Mouse (Mus musculus): ENCODE results near the gene Mfap1b. TPM values are rescaled to one million over a fixed set of nuclear protein-coding genes. Genes with fewer than 3 reads are reported as not detected.

The Mfap1b gene
- total and polyA plus RNA-seq, 2 experiments from 2014 or later: 13.4 to 35.9 TPM

- Histone ChIP-seq H3K36me3 (replicated peaks; ENCODE audit: control insufficient read depth, insufficient read depth, low read length) (peaks cover 12% of the 10 kb centered on the region), H3K27me3 (ENCODE audit: control insufficient read depth, insufficient read depth, low read length) (no peaks in the 10 kb centered on the region), H3K9ac (replicated peaks; ENCODE audit: low read depth, low read length) (no peak overlapping the region), H3K27ac (ENCODE audit: low read depth) (no peak overlapping the region), H3K4me3 (ENCODE audit: low read depth, low read length) (no peak overlapping the region), H3K4me1 (ENCODE audit: control insufficient read depth, insufficient read depth) (peaks cover 6% of the 10 kb centered on the region), H3K9me3 (replicated peaks; ENCODE audit: control insufficient read depth, low read length) (no peaks in the 10 kb centered on the region), H3K4me2 (ENCODE audit: low read depth, low read length) (no peak overlapping the region)
- TF ChIP-seq CTCF (IDR thresholded peaks at IDR 0.05; ENCODE audit: low read depth) (no peak), EP300 (IDR thresholded peaks at IDR 0.05; ENCODE audit: low read depth) (no peak)
- DNase-seq (ENCODE audit: low spot score) (no peak), ATAC-seq (ENCODE audit: insufficient read depth, low read depth) (no peak)
- 53% methylated on average over 2 of the region's 2 CpGs for WGBS
These were observed 13.8 kb downstream of the Mfap1b start for GRCm38 (mm10) chr2:121460071-121460470.

GRCm38 (mm10) chr2:121456692-121457642 lies 16.9 kb downstream of the Mfap1b start, which contains the start of gene Serinc4:
Gene Serinc4 (minus strand): TSS chr2:121456781.
- TF ChIP-seq EP300 (IDR thresholded peaks at IDR 0.05; ENCODE audit: low read depth) (no peak), CTCF (IDR thresholded peaks at IDR 0.05; ENCODE audit: low read depth) (no peak)
- Histone ChIP-seq H3K4me3 (ENCODE audit: low read depth, low read length) (peak within 1 kb of the TSS; percentile 62), H3K27ac (ENCODE audit: low read depth) (peak within 1 kb of the TSS; percentile 83), H3K4me1 (ENCODE audit: control insufficient read depth, insufficient read depth) (peaks cover 24% of the 10 kb centered on the region), H3K27me3 (ENCODE audit: control insufficient read depth, insufficient read depth, low read length) (no peaks in the 10 kb centered on the region), H3K9me3 (replicated peaks; ENCODE audit: control insufficient read depth, low read length) (no peaks in the 10 kb centered on the region), H3K4me2 (ENCODE audit: low read depth, low read length) (peak within 1 kb of the TSS; percentile 79), H3K36me3 (replicated peaks; ENCODE audit: control insufficient read depth, insufficient read depth, low read length) (peaks cover 27% of the 10 kb centered on the region), H3K9ac (replicated peaks; ENCODE audit: low read depth, low read length) (peak within 1 kb of the TSS; percentile 62)
- WGBS: 4% methylated on average over 41 of the region's 41 CpGs
- DNase-seq (ENCODE audit: low spot score) (peak; percentile 81), ATAC-seq (ENCODE audit: insufficient read depth, low read depth) (peak; percentile 84)

GRCm38 (mm10) chr2:121455534-121455933 lies 18.3 kb downstream of the Mfap1b start:
- H3K36me3 ChIP-seq (replicated peaks; ENCODE audit: control insufficient read depth, insufficient read depth, low read length): peaks cover 31% of the 10 kb centered on the region
- H3K4me3 ChIP-seq (ENCODE audit: low read depth, low read length): no peak overlapping the region
- no peaks in the 10 kb centered on the region for H3K27me3 ChIP-seq (ENCODE audit: control insufficient read depth, insufficient read depth, low read length)
- H3K27ac ChIP-seq (ENCODE audit: low read depth): no peak overlapping the region
- WGBS: 71% methylated on average over 5 of the region's 5 CpGs
- H3K4me2 ChIP-seq (ENCODE audit: low read depth, low read length): no peak overlapping the region
- ATAC-seq (ENCODE audit: insufficient read depth, low read depth) (no peak), DNase-seq (ENCODE audit: low spot score) (no peak)
- no peak for TF ChIP-seq CTCF (IDR thresholded peaks at IDR 0.05; ENCODE audit: low read depth)
- no peak for TF ChIP-seq EP300 (IDR thresholded peaks at IDR 0.05; ENCODE audit: low read depth)
- no peak overlapping the region for H3K9ac ChIP-seq (replicated peaks; ENCODE audit: low read depth, low read length)
- no peaks in the 10 kb centered on the region for H3K9me3 ChIP-seq (replicated peaks; ENCODE audit: control insufficient read depth, low read length)
- peaks cover 33% of the 10 kb centered on the region for H3K4me1 ChIP-seq (ENCODE audit: control insufficient read depth, insufficient read depth)

GRCm38 (mm10) chr2:121453917-121454316 lies 19.9 kb downstream of the Mfap1b start:
- Histone ChIP-seq H3K4me2 (ENCODE audit: low read depth, low read length) (no peak overlapping the region), H3K9ac (replicated peaks; ENCODE audit: low read depth, low read length) (no peak overlapping the region)
- 86% methylated on average over 6 of the region's 6 CpGs for WGBS

GRCm38 (mm10) chr2:121452990-121453389 lies 20.9 kb downstream of the Mfap1b start, which contains the start of gene Hypk:
Gene Hypk (plus strand): TSS chr2:121453290.
- no peak within 1 kb of the TSS; the same call in 1 of the 2 replicates for H3K4me2 ChIP-seq (ENCODE audit: low read depth, low read length)

More at GRCm38 (mm10) chr2:121453917-121454316, 19.9 kb downstream of the Mfap1b start:
- Histone ChIP-seq H3K4me3 (ENCODE audit: low read depth, low read length) (no peak overlapping the region), H3K27me3 (ENCODE audit: control insufficient read depth, insufficient read depth, low read length) (no peaks in the 10 kb centered on the region), H3K4me1 (ENCODE audit: control insufficient read depth, insufficient read depth) (peaks cover 33% of the 10 kb centered on the region), H3K36me3 (replicated peaks; ENCODE audit: control insufficient read depth, insufficient read depth, low read length) (peaks cover 29% of the 10 kb centered on the region), H3K27ac (ENCODE audit: low read depth) (peak overlapping the region; percentile 61), H3K9me3 (replicated peaks; ENCODE audit: control insufficient read depth, low read length) (no peaks in the 10 kb centered on the region)
- TF ChIP-seq EP300 (IDR thresholded peaks at IDR 0.05; ENCODE audit: low read depth): no peak
- TF ChIP-seq CTCF (IDR thresholded peaks at IDR 0.05; ENCODE audit: low read depth): no peak
- DNase-seq (ENCODE audit: low spot score): no peak
- ATAC-seq (ENCODE audit: insufficient read depth, low read depth): no peak

More at GRCm38 (mm10) chr2:121452990-121453389, 20.9 kb downstream of the Mfap1b start, which contains the start of gene Hypk:
- TF ChIP-seq EP300 (IDR thresholded peaks at IDR 0.05; ENCODE audit: low read depth): no peak
- no peak for TF ChIP-seq CTCF (IDR thresholded peaks at IDR 0.05; ENCODE audit: low read depth)
- DNase-seq (ENCODE audit: low spot score) (peak; percentile 37), ATAC-seq (ENCODE audit: insufficient read depth, low read depth) (no peak)
- Histone ChIP-seq H3K4me1 (ENCODE audit: control insufficient read depth, insufficient read depth) (peaks cover 34% of the 10 kb centered on the region), H3K36me3 (replicated peaks; ENCODE audit: control insufficient read depth, insufficient read depth, low read length) (peaks cover 22% of the 10 kb centered on the region), H3K27ac (ENCODE audit: low read depth) (peak within 1 kb of the TSS; percentile 61), H3K9ac (replicated peaks; ENCODE audit: low read depth, low read length) (no peak within 1 kb of the TSS), H3K27me3 (ENCODE audit: control insufficient read depth, insufficient read depth, low read length) (no peaks in the 10 kb centered on the region), H3K4me3 (ENCODE audit: low read depth, low read length) (no peak within 1 kb of the TSS), H3K9me3 (replicated peaks; ENCODE audit: control insufficient read depth, low read length) (no peaks in the 10 kb centered on the region)
- 34% methylated on average over 4 of the region's 4 CpGs for WGBS
